Mouse (Mus musculus) naive thymus-derived CD4-positive, alpha-beta T cell, adult 5 months (primary cell): Measurements from ENCODE around the gene Heatr4. TPM values are rescaled to one million over a fixed set of nuclear protein-coding genes. Genes with fewer than 3 reads are reported as not detected.

Experiments
- polyA plus RNA-seq: library from polyadenylated mRNA; unstranded; fragments of 100-300 nt; shearing (Covaris generic); gene quantifications from one replicate; pipeline ENCODE4 v1.2.1, GENCODE M21; 2017

The Heatr4 gene
- not detected for polyA plus RNA-seq

DNA sequence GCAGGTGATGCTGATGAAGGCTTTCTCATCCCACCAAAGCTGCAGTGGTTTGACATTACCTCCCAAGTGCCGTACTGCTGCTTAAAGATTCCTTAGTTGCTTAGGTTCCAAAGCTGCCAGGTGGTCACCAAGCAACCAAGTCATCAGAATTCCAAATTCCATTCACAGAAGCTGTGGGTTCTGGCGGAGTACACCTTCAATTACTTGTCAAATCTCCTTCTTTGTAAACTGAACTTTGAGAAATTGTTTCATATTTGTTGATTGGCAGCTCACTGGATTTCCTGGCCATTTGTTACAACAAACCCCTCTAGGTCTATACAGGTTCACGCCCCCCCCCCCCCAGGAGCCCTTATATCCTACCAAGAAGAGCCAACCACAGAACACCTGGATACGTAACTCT, at the start of gene Heatr4:
TSS of gene Heatr4 (minus strand) at position 101 of the 400 bp plus-strand sequence.

GRCm38 (mm10) chr12:84009171-84009965, 24.7 kb upstream of the Heatr4 start, which contains the start of gene Acot1:
Acot1 (plus strand) TSS chr12:84009490.

DNA sequence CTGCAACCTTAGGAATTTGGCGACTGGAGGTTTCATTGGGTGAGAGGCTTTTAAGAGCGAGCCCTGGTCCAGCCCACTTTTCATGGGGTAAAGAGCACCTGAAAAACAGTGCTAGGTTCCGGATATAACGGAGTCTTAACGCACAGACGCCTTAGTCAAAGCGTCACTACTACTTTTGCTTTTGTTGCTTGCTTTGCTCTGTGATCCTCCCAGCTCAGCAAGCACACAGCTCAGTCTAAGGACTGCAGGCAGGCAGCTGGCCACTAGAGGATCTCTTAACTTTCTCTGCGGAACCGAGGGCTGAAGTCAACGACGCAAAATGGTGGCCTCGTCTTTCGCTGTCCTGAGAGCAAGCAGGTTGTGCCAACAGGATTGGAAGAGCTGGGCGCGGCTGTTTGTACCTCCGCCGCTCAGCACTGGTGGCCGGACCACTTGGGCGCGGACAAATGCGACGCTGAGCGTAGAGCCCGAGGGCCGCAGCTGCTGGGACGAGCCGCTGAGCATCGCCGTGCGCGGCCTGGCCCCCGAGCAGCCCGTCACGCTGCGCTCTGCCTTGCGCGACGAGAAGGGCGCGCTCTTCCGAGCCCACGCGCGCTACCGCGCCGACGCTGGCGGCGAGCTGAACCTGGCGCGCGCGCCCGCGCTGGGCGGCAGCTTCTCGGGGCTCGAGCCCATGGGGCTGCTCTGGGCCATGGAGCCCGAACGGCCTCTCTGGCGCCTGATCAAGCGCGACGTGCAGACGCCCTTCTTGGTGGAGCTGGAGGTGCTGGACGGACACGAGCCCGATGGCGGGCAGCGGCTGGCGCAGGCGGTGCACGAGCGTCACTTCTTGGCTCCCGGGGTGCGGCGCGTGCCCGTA, 3.2 kb upstream of the Heatr4 start, which contains the start of gene Acot2:
TSS of gene Acot2 (plus strand) at position 279 of the 859 bp plus-strand sequence.

DNA sequence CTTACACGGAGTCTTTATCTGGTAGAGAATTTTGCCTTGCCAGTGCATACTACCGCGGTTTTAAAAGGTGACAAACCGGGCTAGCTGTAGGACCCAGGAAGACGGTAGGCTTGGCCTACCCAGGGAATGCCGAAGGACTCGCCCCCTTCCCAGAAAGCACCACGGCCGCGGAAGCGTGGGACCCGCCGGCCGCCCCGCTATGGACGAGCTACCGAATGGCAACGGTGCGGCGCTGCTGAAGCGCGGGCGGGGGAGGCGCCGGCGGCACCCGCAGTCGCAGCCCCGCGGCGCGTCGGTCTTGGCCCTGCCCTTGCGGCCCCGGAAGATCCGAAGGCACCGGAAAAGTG, 34.2 kb downstream of the Heatr4 start, which contains the start of gene Riox1:
TSS of gene Riox1 (plus strand) at position 116 of the 347 bp plus-strand sequence.

DNA sequence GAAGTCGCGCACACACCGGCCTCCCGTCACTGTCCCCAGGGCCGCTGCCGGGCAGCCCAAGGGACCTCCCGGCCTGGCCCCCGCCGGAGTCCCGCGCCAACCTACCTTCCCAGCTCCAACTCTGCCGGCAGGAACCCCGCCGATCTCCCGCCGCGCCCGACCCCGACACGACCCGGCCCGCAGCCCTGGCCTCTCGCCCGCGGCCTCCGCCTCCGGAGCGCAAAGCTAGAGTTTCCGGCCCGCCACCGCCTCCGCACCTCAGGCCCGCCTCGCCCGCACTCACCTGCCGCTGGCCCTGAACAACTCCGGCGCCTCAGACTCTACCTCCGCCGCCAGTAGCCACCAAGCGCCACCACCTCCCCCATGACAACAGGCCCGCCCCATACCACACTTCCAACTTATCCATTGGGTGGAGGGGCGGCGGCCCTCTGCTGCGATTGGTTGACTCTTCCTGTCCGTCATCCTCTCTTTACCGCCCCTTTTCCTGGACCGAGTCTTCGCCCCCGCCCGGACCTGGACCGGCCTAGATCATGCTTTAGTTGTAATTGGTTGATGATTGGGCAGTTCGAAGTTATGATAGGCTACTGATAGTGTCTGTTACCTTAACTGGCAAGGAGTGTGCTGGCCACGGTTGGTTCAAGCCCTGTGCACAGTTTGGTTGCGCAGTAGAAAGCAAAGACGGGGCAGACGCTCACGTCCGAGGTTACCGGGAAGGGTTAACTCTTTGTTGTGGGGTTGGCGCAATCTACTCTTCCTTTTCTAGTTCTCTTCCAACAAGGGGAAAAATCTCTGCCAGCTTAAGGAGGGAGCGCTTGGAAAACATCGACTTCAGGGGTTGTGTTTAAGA, 62.9 kb downstream of the Heatr4 start, which contains the start of gene Numb:
TSS of gene Numb (minus strand) at position 400 of the 847 bp plus-strand sequence.

Other genes starting within 250 kb of the Heatr4 start
- gene Papln, start 221.2 kb downstream of the Heatr4 start, polyA plus RNA-seq = not detected
- gene Numb, start 62.9 kb downstream of the Heatr4 start, polyA plus RNA-seq = 72.3 TPM
- 38.1 TPM for gene Riox1, start 34.2 kb downstream of the Heatr4 start, polyA plus RNA-seq
- 30.4 TPM for gene Acot2, start 3.0 kb upstream of the Heatr4 start, polyA plus RNA-seq
- gene Acot1, start 24.6 kb upstream of the Heatr4 start, polyA plus RNA-seq = not detected
- gene Acot4, start 53.5 kb upstream of the Heatr4 start, polyA plus RNA-seq = 0.11 TPM
- gene Gm49366, start 54.1 kb upstream of the Heatr4 start, polyA plus RNA-seq = not detected
- not detected for gene Acot3, start 67.3 kb upstream of the Heatr4 start, polyA plus RNA-seq
- gene Acot5, start 84.5 kb upstream of the Heatr4 start, polyA plus RNA-seq = not detected
- gene Acot6, start 115.8 kb upstream of the Heatr4 start, polyA plus RNA-seq = 2.6 TPM
- not detected for gene Dnal1, start 129.5 kb upstream of the Heatr4 start, polyA plus RNA-seq
- gene Pnma1, start 163.6 kb upstream of the Heatr4 start, polyA plus RNA-seq = 0.29 TPM
- 168 TPM for gene Elmsan1, start 234.0 kb upstream of the Heatr4 start, polyA plus RNA-seq